Mouse (Mus musculus) small intestine, adult 2 months (tissue): ENCODE measurements at regions not wholly inside any gene's neighbourhood (a gene's known extent, or its start where the extent isn't known, plus 50 kb on each side); places are given as distances from the start of the nearest gene placed in this dataset.

Experiments used
- H3K27ac ChIP-seq: fragments of 200-500 bp; 2 replicates; pipeline ENCODE4 v1.5.1; 2012; ENCODE audit warnings: low read depth, low read length, control low read depth, inconsistent platforms; ENCODE audit not compliant: insufficient read depth
- H3K27me3 ChIP-seq: fragments of 200-500 bp; 2 replicates; pipeline ENCODE4 v1.6.1; 2012; ENCODE audit warnings: mild to moderate bottlenecking, moderate library complexity, low read length, inconsistent platforms; ENCODE audit not compliant: control insufficient read depth, insufficient read depth
- H3K36me3 ChIP-seq: fragments of 200-500 bp; 2 replicates; pipeline ENCODE4 v1.6.1; 2012; ENCODE audit warnings: mild to moderate bottlenecking, low read length, control low read depth, inconsistent platforms; ENCODE audit not compliant: control insufficient read depth, insufficient read depth
- H3K4me1 ChIP-seq: fragments of 200-500 bp; 2 replicates; pipeline ENCODE4 v1.6.1; 2012; ENCODE audit warnings: low read length, inconsistent platforms, mixed read lengths; ENCODE audit not compliant: control insufficient read depth, insufficient read depth, insufficient read length
- H3K4me3 ChIP-seq: fragments of 200-500 bp; 2 replicates; pipeline ENCODE4 v1.5.1; 2012; ENCODE audit warnings: low read depth, mild to moderate bottlenecking, control low read depth, inconsistent platforms, low read length, moderate library complexity
- CTCF ChIP-seq: fragments of 200-500 bp; IDR thresholded peaks from 2 replicates; pipeline ENCODE4 v1.5.1; 2012; ENCODE audit warnings: low read depth, mild to moderate bottlenecking, control low read depth, inconsistent platforms, low read length, moderate library complexity, mixed read lengths; ENCODE audit not compliant: insufficient replicate concordance, insufficient read length; ENCODE audit errors: extremely low read depth
- POLR2A ChIP-seq: fragments of 200-500 bp; IDR thresholded peaks from 2 replicates; pipeline ENCODE4 v1.6.1; 2012; ENCODE audit warnings: low read depth, mild to moderate bottlenecking, control low read depth, inconsistent platforms, low read length, moderate library complexity
- WGBS: fragments of 180-500 bp; shearing (Covaris S2); methylation state at CpG from one replicate; pipeline ENCODE4 v1.1.7; 2018; 5-methylcytosine and 5-hydroxymethylcytosine counted together

GRCm38 (mm10) chr4:7228980-7229379, 1009.9 kb downstream of the Car8 start:
- 79% methylated on average over 2 of the region's 2 CpGs for WGBS

GRCm38 (mm10) chr4:7222922-7223321, 1015.9 kb downstream of the Car8 start:
- WGBS, result 95% methylated on average over 3 of the region's 3 CpGs
- Histone ChIP-seq H3K4me3 (no peak overlapping the region), H3K27me3 (no peaks in the 10 kb centered on the region), H3K36me3 (no peaks in the 10 kb centered on the region), H3K27ac (no peak overlapping the region), H3K4me1 (no peaks in the 10 kb centered on the region)
- TF ChIP-seq CTCF (no peak), POLR2A (no peak)

More at GRCm38 (mm10) chr4:7228980-7229379, 1009.9 kb downstream of the Car8 start:
- Histone ChIP-seq H3K27ac (no peak overlapping the region), H3K4me3 (no peak overlapping the region), H3K27me3 (no peaks in the 10 kb centered on the region), H3K4me1 (no peaks in the 10 kb centered on the region), H3K36me3 (no peaks in the 10 kb centered on the region)
- TF ChIP-seq POLR2A (no peak), CTCF (no peak)

- H3K27ac ChIP-seq, result no peak overlapping the region
- no peaks in the 10 kb centered on the region for H3K4me1 ChIP-seq
- H3K4me3 ChIP-seq, result no peak overlapping the region
- H3K27me3 ChIP-seq, result no peaks in the 10 kb centered on the region
- H3K36me3 ChIP-seq, result no peaks in the 10 kb centered on the region
- no peak for TF ChIP-seq CTCF
These were observed 1018.4 kb downstream of the Car8 start for GRCm38 (mm10) chr4:7220426-7220825.

GRCm38 (mm10) chr4:7215048-7216030, 1023.5 kb downstream of the Car8 start:
- Histone ChIP-seq H3K36me3 (no peaks in the 10 kb centered on the region), H3K4me3 (no peak overlapping the region), H3K4me1 (no peaks in the 10 kb centered on the region), H3K27ac (no peak overlapping the region), H3K27me3 (no peaks in the 10 kb centered on the region)
- 96% methylated on average over 5 of the region's 5 CpGs for WGBS
- TF ChIP-seq POLR2A, result no peak
- TF ChIP-seq CTCF, result no peak

- H3K27me3 ChIP-seq, result no peaks in the 10 kb centered on the region
- no peaks in the 10 kb centered on the region for H3K36me3 ChIP-seq
- no peaks in the 10 kb centered on the region for H3K4me1 ChIP-seq
- no peak overlapping the region for H3K27ac ChIP-seq
- 80% methylated on average over 1 of the region's 1 CpGs for WGBS
- TF ChIP-seq CTCF (no peak), POLR2A (no peak)
- H3K4me3 ChIP-seq, result no peak overlapping the region
These were observed 1031.9 kb downstream of the Car8 start for GRCm38 (mm10) chr4:7206987-7207386.

GRCm38 (mm10) chr4:7201816-7202215, 1037.0 kb downstream of the Car8 start:
- 88% methylated on average over 2 of the region's 2 CpGs for WGBS
- Histone ChIP-seq H3K4me3 (no peak overlapping the region), H3K36me3 (no peaks in the 10 kb centered on the region), H3K4me1 (no peaks in the 10 kb centered on the region), H3K27ac (no peak overlapping the region), H3K27me3 (no peaks in the 10 kb centered on the region)
- no peak for TF ChIP-seq POLR2A
- TF ChIP-seq CTCF, result no peak

- H3K27me3 ChIP-seq, result no peaks in the 10 kb centered on the region
- WGBS, result 91% methylated on average over 2 of the region's 2 CpGs
These were observed 1038.9 kb downstream of the Car8 start for GRCm38 (mm10) chr4:7199941-7200340.

More at GRCm38 (mm10) chr4:7199941-7200340, 1038.9 kb downstream of the Car8 start:
- Histone ChIP-seq H3K4me1 (no peaks in the 10 kb centered on the region), H3K36me3 (no peaks in the 10 kb centered on the region), H3K4me3 (no peak overlapping the region), H3K27ac (no peak overlapping the region)
- TF ChIP-seq CTCF (no peak), POLR2A (no peak)
